9 mouse cellular contexts compared by ENCODE assay signal in genomic region chr17:71251601-71252001, GRCm38 (mm10).
DNase-seq lines count a peak whose midpoint lies in the region; ATAC-seq lines count a peak whose summit lies in the region.
"Had no signal": no experiment of that assay in that cellular context is flagged by ENCODE, and none has a peak within 500 bp of the region (broad histone marks: within the 10 kb centered on the region; RNA-seq: fewer than 3 reads in every experiment).

No protein-coding gene starts in this region.

- H3K4me1 ChIP-seq in heart, embryonic 12.5 days (replicated peaks): peaks cover 89% of the 10 kb centered on the region
- H3K4me1 ChIP-seq in liver, embryonic 13.5 days (replicated peaks): peaks cover 73% of the 10 kb centered on the region

- H3K27ac ChIP-seq in heart, embryonic 12.5 days (ENCODE audit: poor library complexity, severe bottlenecking): peak overlapping the region; percentile 92
- peak overlapping the region; percentile 73 for H3K27ac ChIP-seq in liver, embryonic 13.5 days

- no peak for ATAC-seq in heart, embryonic 12.5 days (ENCODE audit: insufficient number of reproducible peaks, low FRiP score)
- no peak for ATAC-seq in liver, embryonic 13.5 days (ENCODE audit: low read depth)

- no peaks in the 10 kb centered on the region for H3K9me3 ChIP-seq in heart, embryonic 12.5 days (replicated peaks)
- no peaks in the 10 kb centered on the region for H3K9me3 ChIP-seq in liver, embryonic 13.5 days (replicated peaks)

- no peak for DNase-seq in heart, adult 8-10 months (ENCODE audit: low spot score)
- DNase-seq in embryo, embryonic 10.5 days (ENCODE audit: low spot score): peak; percentile 42
- DNase-seq in kidney, adult 11 months: peak; percentile 59
- no peak for DNase-seq in liver, embryonic 13.5 days
- DNase-seq in testis, postnatal 10 days (ENCODE audit: low spot score): no peak
- DNase-seq in adrenal gland, adult 18-20 months (ENCODE audit: low spot score in 2 of 2): no peak
- DNase-seq in spleen, postnatal 4 days (ENCODE audit: low spot score in 2 of 2): no peak

- H3K27me3 ChIP-seq in heart, embryonic 12.5 days (replicated peaks): no peaks in the 10 kb centered on the region
- H3K27me3 ChIP-seq in liver, embryonic 13.5 days: no peaks in the 10 kb centered on the region

- H3K4me2 ChIP-seq in heart, embryonic 12.5 days: peak overlapping the region; percentile 3; the same call in 1 of the 2 replicates
- no peak overlapping the region for H3K4me2 ChIP-seq in liver, embryonic 13.5 days

- peaks cover 23% of the 10 kb centered on the region for H3K36me3 ChIP-seq in heart, embryonic 12.5 days
- peaks cover 99% of the 10 kb centered on the region for H3K36me3 ChIP-seq in liver, embryonic 13.5 days

- 37% methylated on average over 6 of the region's 6 CpGs for WGBS in heart, embryonic 12.5 days
- WGBS in liver, embryonic 13.5 days (ENCODE audit: insufficient replicate concordance): 69% methylated on average over 6 of the region's 6 CpGs

- 0 out of 2 replicates have a peak overlapping the region, but pooled peaks have one; percentile 26 for H3K9ac ChIP-seq in heart, embryonic 12.5 days
- no peak overlapping the region for H3K9ac ChIP-seq in liver, embryonic 13.5 days

- no peak overlapping the region for H3K4me3 ChIP-seq in heart, embryonic 12.5 days
- no peak overlapping the region for H3K4me3 ChIP-seq in liver, embryonic 13.5 days (replicated peaks)
- H3K4me3 ChIP-seq: myocyte had no signal

Comparison
In these comparisons a context has a peak if more than half of its experiments do, and no peak if none do; other contexts are left out.
1. DNase-seq: peak in embryo, embryonic 10.5 days (single experiment) and kidney, adult 11 months (single experiment); none in heart, adult 8-10 months (single experiment), liver, embryonic 13.5 days (single experiment), testis, postnatal 10 days (single experiment), adrenal gland, adult 18-20 months (0 of 2) and spleen, postnatal 4 days (0 of 2).